Mouse (Mus musculus) layer of hippocampus, adult 9-11 months (tissue): ENCODE measurements around the gene Asz1.

Experiments
- DNase-seq: peaks from one replicate; pipeline ENCODE4 v3.0.0; 2022

The Asz1 gene

GRCm38 (mm10) chr6:18108934-18109333 is at the start of gene Asz1:
Gene Asz1, minus strand, starts transcription at chr6:18109061.
- DNase-seq, result no peak

DNA sequence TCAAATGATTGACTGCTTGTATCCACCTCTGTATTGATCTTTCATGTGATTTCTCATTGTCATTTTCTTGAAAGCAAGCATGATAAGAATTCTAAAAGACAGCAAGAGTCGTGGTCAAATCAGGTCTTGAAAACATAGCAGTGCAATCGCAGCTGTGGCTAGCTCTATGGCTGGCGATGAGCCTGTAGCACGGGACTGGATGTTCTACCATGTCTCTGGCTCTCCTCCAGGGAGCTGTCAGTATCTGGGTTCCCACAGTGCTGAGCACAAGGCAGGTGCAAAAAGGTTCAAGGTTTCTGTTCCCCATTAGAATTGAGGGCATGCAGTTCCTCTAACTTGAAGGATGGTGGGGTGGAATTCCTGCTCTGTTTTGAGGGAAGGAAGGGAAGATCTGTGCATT is 44.2 kb upstream of the Asz1 start:
- DNase-seq, result peak; percentile 6

- no peak for DNase-seq
Measured at GRCm38 (mm10) chr6:18135246-18135645, 26.4 kb upstream of the Asz1 start.

DNA sequence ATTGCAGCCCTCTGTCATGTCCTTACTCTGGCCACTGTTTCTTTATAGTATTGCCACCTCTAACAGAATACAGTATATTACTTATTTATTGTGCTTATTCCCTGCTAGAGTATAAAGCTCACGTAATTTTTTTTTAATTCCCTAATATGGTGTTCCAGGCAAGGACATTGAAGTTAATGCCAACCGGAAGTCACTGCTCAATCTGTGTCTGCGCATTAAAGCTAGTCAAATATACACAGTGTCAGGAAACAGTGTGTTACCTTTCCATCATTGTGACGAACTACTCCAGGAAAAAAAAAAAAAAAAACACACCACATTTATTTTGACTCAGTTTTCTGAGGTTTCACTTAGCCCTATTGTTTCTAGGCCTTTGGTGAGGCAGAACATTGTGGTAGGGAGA is 19.2 kb upstream of the Asz1 start:
- no peak for DNase-seq

GRCm38 (mm10) chr6:18127206-18127983 is 18.5 kb upstream of the Asz1 start:
- DNase-seq, result no peak

GRCm38 (mm10) chr6:18096861-18097260 is 12.0 kb downstream of the Asz1 start:
- no peak for DNase-seq

- no peak for DNase-seq
Measured at GRCm38 (mm10) chr6:18089098-18089497, 19.8 kb downstream of the Asz1 start.

DNA sequence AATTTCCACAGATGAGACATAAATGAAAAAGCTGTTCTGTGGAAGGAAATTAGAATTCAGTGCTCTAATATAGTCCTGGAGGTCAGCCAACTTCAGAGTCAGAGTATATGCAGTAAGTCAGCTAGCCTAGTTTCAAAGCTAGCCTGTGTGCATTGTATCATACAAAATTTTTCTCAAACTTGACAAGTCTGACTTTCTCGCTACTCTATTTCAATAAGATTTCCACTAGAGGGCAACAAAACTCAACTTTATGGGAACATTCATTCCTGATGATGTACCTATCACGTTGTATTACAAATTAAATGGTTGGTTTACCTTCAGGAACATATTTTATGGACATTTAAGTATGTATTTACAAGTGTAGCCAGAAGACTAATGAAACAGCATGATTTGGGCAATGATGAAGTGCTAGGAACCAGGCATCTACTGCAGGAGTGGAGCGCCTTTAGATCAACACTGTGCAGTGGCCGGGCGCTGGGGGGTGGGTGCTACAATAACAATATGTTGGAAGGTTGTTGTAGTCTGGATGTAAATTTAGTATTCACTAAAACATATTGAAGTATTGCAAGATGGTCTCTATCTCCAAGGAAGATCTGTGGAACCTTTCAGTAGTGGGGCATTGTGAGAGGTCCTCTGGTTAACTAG is 21.6 kb downstream of the Asz1 start:
- no peak for DNase-seq

- no peak for DNase-seq
Measured at GRCm38 (mm10) chr6:18078615-18079014, 30.2 kb downstream of the Asz1 start.

GRCm38 (mm10) chr6:18076986-18077385 is 31.9 kb downstream of the Asz1 start:
- no peak for DNase-seq

- DNase-seq, result no peak
Measured at GRCm38 (mm10) chr6:18076577-18076976, 32.3 kb downstream of the Asz1 start.

DNA sequence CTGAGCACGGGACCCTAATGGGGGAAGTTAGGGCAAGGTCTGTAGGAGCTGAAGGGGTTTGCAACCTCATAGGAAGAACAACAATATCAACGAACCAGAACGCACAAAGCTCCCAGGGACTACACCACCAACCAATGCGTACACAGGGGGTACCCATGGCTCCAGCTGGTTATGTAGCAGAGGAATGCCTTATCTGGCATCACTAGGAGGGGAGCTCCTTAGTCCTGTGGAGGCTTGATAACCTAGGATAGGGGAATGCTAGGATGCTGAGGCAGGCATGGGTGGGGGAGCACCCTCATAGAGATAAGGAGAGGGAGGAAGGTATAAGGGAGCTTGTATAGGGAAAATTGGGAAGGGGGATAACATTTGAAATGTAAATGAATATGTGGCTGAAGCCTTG is 51.0 kb downstream of the Asz1 start:
- no peak for DNase-seq

DNA sequence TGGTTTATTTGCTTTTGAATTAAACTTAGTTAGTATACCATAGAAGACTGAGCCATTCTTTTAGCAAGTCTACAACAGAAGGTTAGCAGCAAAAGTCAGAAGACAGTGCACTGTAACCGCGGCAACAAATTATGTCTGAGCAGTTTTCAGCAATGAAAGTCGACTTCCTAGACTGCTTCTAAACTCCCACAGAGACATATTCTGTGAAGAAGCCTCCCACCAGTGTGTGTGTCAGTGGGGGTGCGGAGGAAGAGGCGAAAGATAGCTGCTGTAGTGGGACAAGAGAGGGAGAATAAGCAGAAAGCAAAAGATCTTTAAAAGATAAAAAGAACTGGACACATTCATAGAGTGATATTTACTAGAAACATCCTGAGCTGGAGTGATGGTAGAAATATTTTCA is 57.2 kb downstream of the Asz1 start:
- DNase-seq, result peak; percentile 19

- no peak for DNase-seq
Measured at GRCm38 (mm10) chr6:18044299-18044698, 64.6 kb downstream of the Asz1 start.

DNA sequence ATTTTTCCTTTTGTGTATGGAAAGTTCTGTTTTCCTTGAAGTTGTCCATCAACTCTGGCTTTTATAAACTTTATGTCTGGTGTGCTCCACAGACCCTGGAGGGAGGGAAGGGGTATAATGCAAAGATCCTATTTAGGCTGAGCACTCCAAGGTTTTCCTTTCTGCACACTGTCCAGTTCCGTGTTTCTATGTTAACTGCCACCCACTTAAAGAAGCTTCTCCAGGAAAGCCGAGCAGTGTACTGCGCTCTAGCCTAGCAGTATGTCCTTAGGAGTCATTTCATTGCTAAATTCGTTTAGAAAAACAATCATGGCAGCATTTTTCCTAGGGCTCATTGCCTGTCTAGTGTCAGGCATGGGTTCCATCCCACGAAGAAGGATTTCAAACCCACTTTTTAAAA is 65.7 kb downstream of the Asz1 start:
- no peak for DNase-seq

DNA sequence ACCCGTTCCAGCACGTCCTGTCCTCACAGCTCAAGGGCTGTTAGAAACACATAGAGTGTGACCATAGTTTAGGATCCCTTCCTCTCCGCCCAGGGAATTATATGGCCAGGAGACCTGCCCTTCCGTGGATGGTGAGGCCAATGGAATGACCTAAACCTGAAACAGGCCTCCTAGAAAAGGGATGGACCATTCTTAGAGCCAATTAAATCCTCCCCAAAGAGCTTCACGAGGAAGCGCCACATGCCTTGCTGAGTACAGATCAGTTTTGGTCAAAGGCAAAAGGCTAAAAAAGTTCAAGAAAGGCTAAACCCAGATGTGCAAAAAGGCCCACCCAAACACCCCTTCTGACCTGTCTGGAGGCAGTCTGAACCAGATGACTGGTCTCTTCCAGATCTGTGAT is 76.6 kb downstream of the Asz1 start:
- no peak for DNase-seq

- DNase-seq, result peak; percentile 16
Measured at GRCm38 (mm10) chr6:18031509-18032010, 77.3 kb downstream of the Asz1 start.

GRCm38 (mm10) chr6:18030868-18031508 is 77.9 kb downstream of the Asz1 start:
- DNase-seq, result no peak

GRCm38 (mm10) chr6:18029746-18030656 is 78.9 kb downstream of the Asz1 start, which contains the start of gene Wnt2:
Gene Wnt2, minus strand, starts transcription at chr6:18030585.
- DNase-seq, result no peak

DNA sequence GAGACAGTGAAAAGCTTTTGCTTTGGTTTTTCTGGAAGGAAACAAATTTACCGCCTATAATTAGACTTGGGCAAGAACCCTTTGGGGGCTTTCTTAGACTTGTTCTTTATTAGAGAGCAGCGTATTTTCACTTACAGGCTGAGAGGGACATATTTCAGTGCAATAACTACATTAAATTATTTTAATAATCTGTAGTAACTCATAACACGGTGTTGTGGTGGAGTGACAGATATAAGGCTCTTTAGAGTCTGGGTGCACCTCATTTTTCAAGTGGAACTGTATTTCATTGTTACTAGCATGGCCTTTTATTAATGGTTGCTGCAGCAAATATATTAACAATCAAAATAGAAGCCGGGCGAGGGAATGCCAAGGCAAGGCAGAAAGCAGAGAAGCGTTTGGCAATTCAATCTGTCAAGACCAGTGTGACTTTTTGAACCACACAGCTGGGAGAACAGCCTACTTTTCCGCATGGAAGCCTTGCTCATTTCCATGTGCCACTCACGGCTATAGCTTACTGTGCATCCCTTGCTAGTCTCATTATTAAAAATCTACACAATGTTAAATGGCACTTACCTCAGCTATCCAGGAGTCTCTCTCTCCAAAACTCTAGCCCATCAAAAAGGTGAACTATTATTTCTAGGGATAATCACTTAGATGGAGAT is 84.6 kb downstream of the Asz1 start:
- DNase-seq, result no peak

DNA sequence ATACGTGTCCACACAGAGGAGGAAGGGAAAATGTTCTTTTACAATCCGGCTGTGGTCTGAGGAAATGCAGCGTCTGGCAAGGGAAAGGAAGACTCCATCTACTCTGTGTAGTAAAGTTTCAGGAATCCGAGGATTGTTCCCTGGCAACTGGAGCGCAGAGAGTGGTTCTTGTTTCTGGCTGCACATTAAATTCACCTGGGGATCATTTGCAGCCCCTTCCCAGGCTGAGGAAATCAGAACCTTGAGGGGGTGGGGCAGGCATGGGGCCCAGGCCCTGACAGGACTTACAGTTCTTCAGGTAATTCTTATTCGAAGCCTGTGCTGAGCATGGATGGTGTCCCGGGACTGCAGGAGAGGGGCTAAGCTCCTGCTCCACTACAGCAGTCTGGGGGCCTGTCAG is 95.5 kb downstream of the Asz1 start:
- no peak for DNase-seq

- no peak for DNase-seq
Measured at GRCm38 (mm10) chr6:18007356-18007755, 101.5 kb downstream of the Asz1 start.
